Mouse (Mus musculus) intestine, embryonic 15.5 days (tissue): ENCODE data around the gene Tmem184b. TPM values are rescaled to one million over a fixed set of nuclear protein-coding genes. Genes with fewer than 3 reads are reported as not detected.

Experiments used
- ATAC-seq: fragments of 200-750 bp; cut with Nextera tagmentation; 2 replicates; pipeline ENCODE4 v1.8.0; 2017; ENCODE audit warnings: moderate TSS enrichment, moderate library complexity
- H3K27ac ChIP-seq: fragments of 300-500 bp; sonication (generic); 2 replicates; pipeline ENCODE4 v1.5.1; 2015; ENCODE audit warnings: mild to moderate bottlenecking, inconsistent platforms
- H3K27me3 ChIP-seq: fragments of 300-500 bp; sonication (generic); replicated peaks from 2 replicates; pipeline ENCODE4 v1.6.1; 2015; ENCODE audit warnings: inconsistent platforms
- H3K36me3 ChIP-seq: fragments of 300-500 bp; sonication (generic); 2 replicates; pipeline ENCODE4 v1.6.1; 2015; ENCODE audit warnings: inconsistent platforms
- H3K4me1 ChIP-seq: fragments of 300-500 bp; sonication (generic); replicated peaks from 2 replicates; pipeline ENCODE4 v1.6.1; 2015; ENCODE audit warnings: inconsistent platforms
- H3K4me2 ChIP-seq: fragments of 300-500 bp; sonication (generic); replicated peaks from 2 replicates; pipeline ENCODE4 v1.6.1; 2015; ENCODE audit warnings: mild to moderate bottlenecking, inconsistent platforms
- H3K4me3 ChIP-seq: fragments of 300-500 bp; sonication (generic); replicated peaks from 2 replicates; pipeline ENCODE4 v1.5.1; 2015; ENCODE audit warnings: inconsistent platforms
- H3K9ac ChIP-seq: fragments of 300-500 bp; sonication (generic); 2 replicates; pipeline ENCODE4 v1.6.1; 2015; ENCODE audit warnings: inconsistent platforms
- H3K9me3 ChIP-seq: fragments of 300-500 bp; sonication (generic); 2 replicates; pipeline ENCODE4 v1.6.1; 2016; ENCODE audit warnings: inconsistent platforms
- WGBS: fragments of 180-500 bp; shearing (Covaris S2); methylation state at CpG from one replicate; pipeline ENCODE4 v1.1.7; 2015; 5-methylcytosine and 5-hydroxymethylcytosine counted together
- polyA plus RNA-seq: library from polyadenylated mRNA; unstranded; fragments of >200 nt; fragmentation: Nextera tagmentation; extraction: Ambion mirVana; gene quantifications from 2 replicates; pipeline ENCODE4 v1.2.1, GENCODE M21; 2015

Tmem184b gene
- polyA plus RNA-seq, 1 experiment from 2014 or later = 49.4 TPM

DNA sequence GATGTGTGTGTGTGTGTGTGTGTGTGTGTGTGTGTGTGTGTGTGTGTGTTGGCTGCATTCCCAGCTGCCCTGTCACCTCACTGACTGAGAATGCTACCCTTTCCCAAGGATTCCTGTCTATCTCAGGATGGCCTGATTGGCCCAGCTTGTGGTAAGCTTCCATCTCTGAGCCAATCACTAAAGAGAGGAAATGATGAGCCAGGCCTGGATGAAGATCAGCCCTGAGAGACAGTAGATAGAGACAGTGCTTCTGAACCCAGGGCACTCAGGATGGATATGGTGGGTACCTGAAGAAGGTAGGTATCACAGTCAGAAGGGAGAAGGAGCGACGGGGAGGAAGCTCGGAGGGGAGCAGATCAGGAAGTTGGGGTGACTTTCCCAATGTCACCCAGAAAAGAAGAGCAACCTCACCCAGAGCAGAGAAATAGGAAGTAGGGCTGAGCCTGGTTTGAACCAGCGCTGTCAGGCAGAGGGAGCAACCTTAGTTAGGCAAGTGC is 5.8 kb upstream of the Tmem184b start:
- ATAC-seq = no peak
- no peaks in the 10 kb centered on the region for H3K36me3 ChIP-seq
- H3K27ac ChIP-seq = no peak overlapping the region
- no peaks in the 10 kb centered on the region for H3K9me3 ChIP-seq
- H3K27me3 ChIP-seq = no peaks in the 10 kb centered on the region
- H3K4me1 ChIP-seq = no peaks in the 10 kb centered on the region
- H3K4me3 ChIP-seq = no peak overlapping the region
- 88% methylated on average over 4 of the region's 4 CpGs for WGBS
- H3K9ac ChIP-seq = no peak overlapping the region
- H3K4me2 ChIP-seq = no peak overlapping the region

- WGBS = 92% methylated on average over 4 of the region's 4 CpGs
- ATAC-seq = no peak
- Histone ChIP-seq H3K27me3 (no peaks in the 10 kb centered on the region), H3K4me3 (no peak overlapping the region), H3K27ac (no peak overlapping the region), H3K4me2 (no peak overlapping the region), H3K9ac (no peak overlapping the region), H3K9me3 (no peaks in the 10 kb centered on the region), H3K4me1 (peaks cover 12% of the 10 kb centered on the region), H3K36me3 (no peaks in the 10 kb centered on the region)
These were observed 3.2 kb upstream of the Tmem184b start for GRCm38 (mm10) chr15:79406564-79406963.

DNA sequence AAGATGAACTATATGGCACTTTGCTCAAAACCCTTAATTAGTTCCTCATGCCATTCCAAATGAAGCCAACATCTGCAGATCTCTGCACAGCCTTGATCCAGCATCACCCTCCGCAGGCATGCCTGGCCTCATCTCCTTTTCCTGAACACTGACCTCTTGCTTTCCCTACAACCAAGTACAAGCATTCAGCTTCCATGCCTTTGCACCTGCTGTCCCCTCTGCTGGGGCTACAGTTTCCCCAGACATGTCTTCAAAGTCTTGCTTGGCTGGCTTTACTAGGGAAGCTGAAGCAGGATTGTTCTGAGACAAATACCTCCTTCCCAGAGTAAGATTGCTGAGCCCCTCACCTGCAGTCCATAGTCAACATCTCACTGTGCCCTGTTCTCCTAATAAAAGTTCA is 908 bp upstream of the Tmem184b start:
- Histone ChIP-seq H3K27me3 (no peaks in the 10 kb centered on the region), H3K4me2 (peak overlapping the region; percentile 90; the same call in 1 of the 2 replicates), H3K9ac (no peak overlapping the region), H3K36me3 (no peaks in the 10 kb centered on the region), H3K4me1 (peaks cover 35% of the 10 kb centered on the region), H3K9me3 (no peaks in the 10 kb centered on the region), H3K4me3 (no peak overlapping the region), H3K27ac (no peak overlapping the region)
- ATAC-seq = no peak
- WGBS = 66% methylated on average over 1 of the region's 1 CpGs

- Histone ChIP-seq H3K36me3 (no peaks in the 10 kb centered on the region), H3K27ac (peak overlapping the region; percentile 40; the same call in 1 of the 2 replicates), H3K4me3 (peak overlapping the region; percentile 91), H3K9me3 (no peaks in the 10 kb centered on the region), H3K4me1 (peaks cover 38% of the 10 kb centered on the region), H3K4me2 (peak overlapping the region; percentile 90), H3K9ac (peak overlapping the region; percentile 93), H3K27me3 (no peaks in the 10 kb centered on the region)
- 20% methylated on average over 9 of the region's 9 CpGs for WGBS
- no peak for ATAC-seq
These were observed 418 bp upstream of the Tmem184b start for GRCm38 (mm10) chr15:79403763-79404210.

DNA sequence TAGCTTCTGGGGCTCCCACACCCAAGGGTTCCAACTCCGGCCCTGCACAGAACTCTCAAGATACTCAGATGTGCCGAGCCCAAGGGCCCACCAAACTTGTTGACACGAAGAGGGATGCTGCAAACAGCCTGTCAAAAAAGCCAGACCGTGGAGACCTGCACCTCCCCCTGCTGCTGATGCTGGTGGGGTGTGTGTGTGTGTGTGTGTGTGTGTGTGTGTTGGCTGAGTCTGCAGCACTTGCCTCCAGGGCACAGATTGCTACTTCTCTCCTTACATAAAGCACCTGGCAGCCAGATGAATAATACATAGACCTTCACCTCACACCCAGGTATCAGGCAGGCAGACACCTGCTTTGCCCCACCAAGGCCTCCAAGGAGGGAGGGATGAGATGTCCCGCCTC is 1.2 kb downstream of the Tmem184b start:
- H3K4me3 ChIP-seq = peak overlapping the region; percentile 91
- peak overlapping the region; percentile 93 for H3K9ac ChIP-seq
- ATAC-seq = no peak
- peak overlapping the region; percentile 77 for H3K27ac ChIP-seq
- H3K27me3 ChIP-seq = no peaks in the 10 kb centered on the region
- WGBS = 17% methylated on average over 5 of the region's 5 CpGs
- peaks cover 43% of the 10 kb centered on the region for H3K4me1 ChIP-seq
- no peaks in the 10 kb centered on the region for H3K9me3 ChIP-seq
- H3K36me3 ChIP-seq = no peaks in the 10 kb centered on the region
- H3K4me2 ChIP-seq = peak overlapping the region; percentile 90

GRCm38 (mm10) chr15:79400975-79401365 is 2.4 kb downstream of the Tmem184b start:
- peaks cover 43% of the 10 kb centered on the region for H3K4me1 ChIP-seq
- H3K4me2 ChIP-seq = peak overlapping the region; percentile 90
- no peaks in the 10 kb centered on the region for H3K27me3 ChIP-seq
- 0 out of 2 replicates have a peak overlapping the region, but pooled peaks have one; percentile 4 for H3K4me3 ChIP-seq
- no peak for ATAC-seq
- H3K27ac ChIP-seq = no peak overlapping the region
- H3K36me3 ChIP-seq = no peaks in the 10 kb centered on the region
- H3K9ac ChIP-seq = peak overlapping the region; percentile 14
- H3K9me3 ChIP-seq = no peaks in the 10 kb centered on the region
- 49% methylated on average over 7 of the region's 7 CpGs for WGBS

DNA sequence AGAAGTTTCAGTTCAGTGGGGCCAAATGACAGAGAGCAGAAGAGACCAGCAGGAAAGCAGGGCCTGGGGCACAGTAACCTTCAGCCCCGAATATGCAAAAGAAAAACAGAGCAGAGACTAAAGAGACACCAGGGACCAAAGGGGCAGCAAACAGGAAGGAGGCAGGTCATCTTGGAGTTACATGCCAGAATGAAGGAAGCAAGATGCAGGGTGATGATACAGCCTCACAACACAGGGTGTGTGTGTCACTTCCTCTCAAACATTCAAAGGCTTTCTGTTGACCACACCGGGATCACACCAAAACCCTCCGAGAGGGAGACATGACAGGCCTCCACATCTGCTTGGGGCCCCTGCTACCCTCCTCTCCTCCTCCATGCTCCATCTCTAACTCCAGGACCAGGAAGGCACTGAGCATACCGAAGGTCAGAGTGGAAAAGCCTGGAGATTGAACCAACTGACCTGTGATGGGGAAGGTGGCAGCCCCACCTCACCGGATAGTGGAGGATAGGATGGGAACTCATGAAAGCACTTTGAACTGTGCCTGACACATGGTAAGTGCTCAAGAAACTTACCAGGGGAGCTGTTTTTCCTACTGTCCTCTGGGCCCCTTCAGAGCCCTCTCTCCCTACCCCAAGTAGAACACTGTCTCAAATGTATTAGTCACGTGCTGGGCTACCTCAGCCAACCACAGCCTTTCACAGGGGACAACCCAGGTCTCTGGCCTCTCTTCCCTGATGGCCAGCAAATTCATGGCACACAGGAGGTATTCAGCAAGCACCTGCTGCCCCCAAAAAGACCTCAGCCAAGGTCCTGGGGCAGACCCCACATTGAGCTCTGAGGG is 3.0 kb downstream of the Tmem184b start:
- no peak for ATAC-seq
- Histone ChIP-seq H3K9me3 (no peaks in the 10 kb centered on the region), H3K9ac (peak overlapping the region; percentile 14), H3K27me3 (no peaks in the 10 kb centered on the region), H3K4me3 (no peak overlapping the region), H3K4me2 (peak overlapping the region; percentile 90), H3K4me1 (peaks cover 44% of the 10 kb centered on the region), H3K36me3 (no peaks in the 10 kb centered on the region), H3K27ac (no peak overlapping the region)
- WGBS = 55% methylated on average over 6 of the region's 6 CpGs

DNA sequence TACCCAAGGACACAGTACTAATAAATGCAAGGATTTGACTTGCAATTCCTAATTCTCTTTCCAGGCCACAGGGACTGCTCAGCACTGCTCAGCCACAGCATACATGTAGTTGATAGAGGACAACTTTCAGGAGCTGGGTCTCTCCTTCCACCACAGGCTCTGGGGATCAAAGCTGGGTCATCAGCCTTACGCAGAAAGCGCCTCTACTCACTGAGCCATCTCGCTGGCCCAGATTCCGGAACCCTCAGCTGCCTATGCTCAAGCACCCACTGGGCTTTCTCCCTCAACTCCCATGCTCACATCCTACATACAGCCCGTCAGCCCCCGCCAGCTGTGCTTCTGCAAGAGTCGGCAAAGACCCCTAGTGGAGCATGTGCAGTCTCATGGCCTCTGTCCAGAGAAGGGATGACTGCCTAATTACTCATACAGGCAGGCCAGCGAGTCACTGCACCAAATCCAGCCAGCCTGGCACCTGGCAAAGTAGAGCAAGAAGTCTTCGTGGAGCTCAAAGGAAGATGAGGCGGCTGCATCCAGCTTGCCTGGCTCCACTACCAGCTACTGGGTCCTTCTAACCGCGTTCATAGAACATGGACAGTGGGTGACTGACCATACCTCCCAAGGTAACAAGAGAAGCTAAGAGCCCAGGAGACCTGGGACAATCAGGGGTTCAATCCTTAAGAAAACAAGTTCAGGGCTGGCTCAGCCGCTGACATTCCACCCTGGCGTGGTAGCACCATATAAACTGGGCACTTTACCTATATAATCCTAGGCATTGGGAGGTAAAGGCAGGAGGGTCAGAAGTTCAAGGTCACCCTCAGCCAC is 3.9 kb downstream of the Tmem184b start:
- Histone ChIP-seq H3K9ac (no peak overlapping the region), H3K4me2 (0 out of 2 replicates have a peak overlapping the region, but pooled peaks have one; percentile 11), H3K9me3 (no peaks in the 10 kb centered on the region), H3K4me3 (no peak overlapping the region), H3K27ac (no peak overlapping the region), H3K4me1 (peaks cover 53% of the 10 kb centered on the region), H3K27me3 (no peaks in the 10 kb centered on the region), H3K36me3 (no peaks in the 10 kb centered on the region)
- WGBS = 66% methylated on average over 14 of the region's 14 CpGs
- ATAC-seq = no peak

DNA sequence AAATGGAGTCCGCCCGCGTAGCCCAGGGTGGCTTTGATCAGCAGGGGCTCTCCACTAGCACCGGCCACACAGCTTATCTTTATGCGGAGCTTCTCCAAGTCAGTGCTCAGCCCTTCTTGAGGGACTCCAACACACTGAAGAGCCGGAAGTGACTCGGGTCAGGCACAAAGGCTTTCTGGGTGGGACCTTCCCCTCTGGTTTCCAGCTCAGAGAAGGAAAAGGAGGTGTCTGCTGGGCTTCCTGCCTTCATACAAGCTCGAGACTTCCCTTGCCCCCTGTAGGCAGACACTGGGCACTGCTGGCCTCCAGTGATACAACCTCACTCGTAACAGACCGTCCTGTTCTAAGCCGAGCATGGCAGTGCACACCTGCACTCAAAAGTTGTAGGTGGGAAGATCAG is 6.6 kb downstream of the Tmem184b start:
- H3K4me1 ChIP-seq = peaks cover 60% of the 10 kb centered on the region
- ATAC-seq = no peak

GRCm38 (mm10) chr15:79395281-79395680 is 8.1 kb downstream of the Tmem184b start:
- peaks cover 61% of the 10 kb centered on the region for H3K4me1 ChIP-seq
- no peaks in the 10 kb centered on the region for H3K27me3 ChIP-seq
- H3K9me3 ChIP-seq = no peaks in the 10 kb centered on the region
- no peak overlapping the region for H3K4me2 ChIP-seq
- no peak overlapping the region for H3K4me3 ChIP-seq
- no peaks in the 10 kb centered on the region for H3K36me3 ChIP-seq
- no peak overlapping the region for H3K27ac ChIP-seq
- 71% methylated on average over 6 of the region's 6 CpGs for WGBS
- H3K9ac ChIP-seq = no peak overlapping the region
- ATAC-seq = no peak

More for the DNA sequence above, 6.6 kb downstream of the Tmem184b start:
- Histone ChIP-seq H3K27ac (no peak overlapping the region), H3K36me3 (no peaks in the 10 kb centered on the region), H3K9me3 (no peaks in the 10 kb centered on the region), H3K9ac (no peak overlapping the region), H3K4me2 (no peak overlapping the region), H3K4me3 (no peak overlapping the region), H3K27me3 (no peaks in the 10 kb centered on the region)
- WGBS = 80% methylated on average over 11 of the region's 11 CpGs

DNA sequence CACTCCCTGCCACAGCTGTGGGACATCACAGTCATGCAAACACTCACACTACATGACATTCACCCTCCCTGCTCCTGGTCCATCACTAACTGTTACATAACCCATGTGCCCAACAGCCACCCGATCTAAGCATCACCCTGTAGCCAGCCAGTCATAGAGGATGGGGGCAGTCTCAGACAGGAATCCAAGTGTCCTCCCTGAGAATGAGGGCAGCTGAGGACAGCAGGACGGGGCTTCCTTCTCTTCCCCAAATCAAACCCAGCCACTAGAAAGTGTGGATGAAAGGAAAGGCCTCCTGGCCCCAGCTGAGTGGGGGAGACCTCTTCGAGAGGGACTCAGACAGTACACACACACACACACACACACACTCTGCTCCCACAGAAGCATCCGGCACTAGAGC is 8.5 kb downstream of the Tmem184b start:
- ATAC-seq = no peak

GRCm38 (mm10) chr15:79393101-79393500 is 10.3 kb downstream of the Tmem184b start:
- ATAC-seq = no peak
- Histone ChIP-seq H3K27ac (peak overlapping the region; percentile 36; the same call in 1 of the 2 replicates), H3K4me1 (peaks cover 65% of the 10 kb centered on the region), H3K4me2 (no peak overlapping the region), H3K36me3 (no peaks in the 10 kb centered on the region), H3K9ac (no peak overlapping the region), H3K9me3 (no peaks in the 10 kb centered on the region), H3K4me3 (no peak overlapping the region), H3K27me3 (no peaks in the 10 kb centered on the region)
- WGBS = 85% methylated on average over 6 of the region's 6 CpGs

More for the DNA sequence above, 8.5 kb downstream of the Tmem184b start:
- H3K36me3 ChIP-seq = no peaks in the 10 kb centered on the region
- peaks cover 61% of the 10 kb centered on the region for H3K4me1 ChIP-seq
- H3K4me2 ChIP-seq = no peak overlapping the region
- H3K27ac ChIP-seq = no peak overlapping the region
- no peaks in the 10 kb centered on the region for H3K27me3 ChIP-seq
- no peak overlapping the region for H3K9ac ChIP-seq
- no peak overlapping the region for H3K4me3 ChIP-seq
- 46% methylated on average over 4 of the region's 4 CpGs for WGBS
- H3K9me3 ChIP-seq = no peaks in the 10 kb centered on the region
